In the genomic region with DNA sequence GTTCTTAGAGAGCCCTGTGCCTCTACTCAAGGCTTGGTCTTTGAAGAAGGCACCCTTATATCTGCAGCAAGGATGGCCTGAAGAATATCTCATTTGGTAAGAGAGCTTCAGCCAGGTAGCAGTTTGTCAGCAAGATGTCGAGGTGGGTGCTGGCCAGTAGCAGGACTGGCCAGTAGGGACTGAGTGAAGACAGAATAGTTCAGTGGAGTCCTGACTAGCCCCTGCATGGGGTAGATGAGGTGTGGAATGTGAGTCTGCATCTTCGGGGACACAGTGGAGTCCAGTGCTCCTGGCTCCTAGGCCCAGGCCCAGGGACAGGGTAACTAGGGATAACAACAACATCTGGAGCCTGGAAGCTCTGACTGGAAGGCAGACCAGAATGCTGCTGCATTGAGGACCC, we compare ENCODE assay signal across 25 mouse cellular contexts. TPM values are rescaled to one million over a fixed set of nuclear protein-coding genes. Genes with fewer than 3 reads are reported as not detected.
DNase-seq lines count a peak whose midpoint lies in the region; ATAC-seq lines count a peak whose summit lies in the region.
"Had no signal": no experiment of that assay in that cellular context is flagged by ENCODE, and none has a peak within 500 bp of the region (broad histone marks: within the 10 kb centered on the region; RNA-seq: fewer than 3 reads in every experiment).

No protein-coding gene starts in this region.

- peaks cover 55% of the 10 kb centered on the region for H3K4me1 ChIP-seq in heart, embryonic 13.5 days
- H3K4me1 ChIP-seq in embryonic facial prominence, embryonic 10.5 days: peaks cover 55% of the 10 kb centered on the region
- H3K4me1 ChIP-seq in embryonic facial prominence, embryonic 14.5 days (ENCODE audit: control insufficient read depth, insufficient read depth, low read length): 0 out of 2 replicates have a peak, but pooled peaks cover 3% of the 10 kb centered on the region
- H3K4me1 ChIP-seq in hindbrain, embryonic 14.5 days (replicated peaks; ENCODE audit: control insufficient read depth, insufficient read depth, low read length): peaks cover 25% of the 10 kb centered on the region
- H3K4me1 ChIP-seq: liver, embryonic 15.5 days had no signal

- no peak for DNase-seq in heart, postnatal 4 days
- peak; percentile 25 for DNase-seq in embryonic facial prominence, embryonic 10.5 days (ENCODE audit: low spot score)
- no peak for DNase-seq in embryonic facial prominence, embryonic 14.5 days (ENCODE audit: low spot score)
- no peak for DNase-seq in hindbrain, embryonic 14.5 days (ENCODE audit: low spot score)
- no peak for DNase-seq in ovary, adult 18-20 months (ENCODE audit: low spot score)
- DNase-seq in adrenal gland, postnatal 36 days: no peak
- DNase-seq: adrenal gland, postnatal 14 days; cerebellum, adult 2 months; left cerebral cortex, postnatal 4 days; thymus, postnatal 25 days had no signal

- peak overlapping the region; percentile 66 for H3K4me3 ChIP-seq in heart, embryonic 13.5 days
- H3K4me3 ChIP-seq in embryonic facial prominence, embryonic 10.5 days: 0 out of 2 replicates have a peak overlapping the region, but pooled peaks have one; percentile 11
- peak overlapping the region; percentile 49; the same call in 1 of the 2 replicates for H3K4me3 ChIP-seq in embryonic facial prominence, embryonic 14.5 days (ENCODE audit: low read depth, low read length)
- H3K4me3 ChIP-seq in hindbrain, embryonic 14.5 days (replicated peaks; ENCODE audit: low read length): peak overlapping the region; percentile 43; the same call in 1 of the 2 replicates
- H3K4me3 ChIP-seq: layer of hippocampus, adult 2 months; liver, embryonic 15.5 days; megakaryocyte, embryonic 14.5 days had no signal

- ATAC-seq in heart, embryonic 13.5 days (ENCODE audit: extremely low read depth, insufficient number of reproducible peaks, low FRiP score, low TSS enrichment): no peak
- ATAC-seq in embryonic facial prominence, embryonic 14.5 days (ENCODE audit: low read depth): no peak
- no peak for ATAC-seq in hindbrain, embryonic 14.5 days (ENCODE audit: low FRiP score)
- ATAC-seq: activated CD4-positive, CD25-positive, alpha-beta regulatory T cell, adult 4 months; forebrain, embryonic 16.5 days; intestine, embryonic 15.5 days; lung, postnatal 0 days; Patski had no signal

- peaks cover 99% of the 10 kb centered on the region for H3K27me3 ChIP-seq in heart, embryonic 13.5 days (replicated peaks)
- H3K27me3 ChIP-seq in embryonic facial prominence, embryonic 10.5 days (replicated peaks; ENCODE audit: low read depth, poor library complexity, severe bottlenecking): peaks cover 100% of the 10 kb centered on the region
- H3K27me3 ChIP-seq in embryonic facial prominence, embryonic 14.5 days (replicated peaks; ENCODE audit: control insufficient read depth, insufficient read depth, low read length): peaks cover 97% of the 10 kb centered on the region
- peaks cover 98% of the 10 kb centered on the region for H3K27me3 ChIP-seq in hindbrain, embryonic 14.5 days (ENCODE audit: control insufficient read depth, insufficient read depth, low read length)

- peak overlapping the region; percentile 93 for H3K9ac ChIP-seq in heart, embryonic 13.5 days
- no peak overlapping the region for H3K9ac ChIP-seq in embryonic facial prominence, embryonic 14.5 days (ENCODE audit: low read depth, low read length)
- H3K9ac ChIP-seq in hindbrain, embryonic 14.5 days: no peak overlapping the region
- H3K9ac ChIP-seq: intestine, embryonic 15.5 days; liver, embryonic 15.5 days had no signal

- peak overlapping the region; percentile 78 for H3K4me2 ChIP-seq in heart, embryonic 13.5 days
- peak overlapping the region; percentile 29; the same call in 1 of the 2 replicates for H3K4me2 ChIP-seq in embryonic facial prominence, embryonic 14.5 days (ENCODE audit: low read depth, low read length)
- peak overlapping the region; percentile 81 for H3K4me2 ChIP-seq in hindbrain, embryonic 14.5 days (replicated peaks)
- H3K4me2 ChIP-seq: liver, embryonic 15.5 days had no signal

- no peaks in the 10 kb centered on the region for H3K9me3 ChIP-seq in heart, embryonic 13.5 days
- H3K9me3 ChIP-seq in embryonic facial prominence, embryonic 10.5 days: no peaks in the 10 kb centered on the region
- no peaks in the 10 kb centered on the region for H3K9me3 ChIP-seq in embryonic facial prominence, embryonic 14.5 days (ENCODE audit: control insufficient read depth, low read length)
- no peaks in the 10 kb centered on the region for H3K9me3 ChIP-seq in hindbrain, embryonic 14.5 days (ENCODE audit: control insufficient read depth, low read length)
- H3K9me3 ChIP-seq: intestine, embryonic 15.5 days; liver, embryonic 15.5 days; megakaryocyte, embryonic 14.5 days had no signal

- WGBS in heart, embryonic 13.5 days: 10% methylated on average over 2 of the region's 2 CpGs
- 17% methylated on average over 2 of the region's 2 CpGs for WGBS in embryonic facial prominence, embryonic 10.5 days
- 11% methylated on average over 2 of the region's 2 CpGs for WGBS in embryonic facial prominence, embryonic 14.5 days
- 18% methylated on average over 2 of the region's 2 CpGs for WGBS in hindbrain, embryonic 14.5 days

- peaks cover 12% of the 10 kb centered on the region for H3K36me3 ChIP-seq in heart, embryonic 13.5 days
- H3K36me3 ChIP-seq in embryonic facial prominence, embryonic 10.5 days (replicated peaks): no peaks in the 10 kb centered on the region
- no peaks in the 10 kb centered on the region for H3K36me3 ChIP-seq in embryonic facial prominence, embryonic 14.5 days (ENCODE audit: control insufficient read depth, insufficient read depth, low read length)
- no peaks in the 10 kb centered on the region for H3K36me3 ChIP-seq in hindbrain, embryonic 14.5 days (replicated peaks; ENCODE audit: control insufficient read depth, insufficient read depth)
- H3K36me3 ChIP-seq: intestine, embryonic 15.5 days; liver, embryonic 15.5 days had no signal

- H3K27ac ChIP-seq in heart, embryonic 13.5 days (replicated peaks): peak overlapping the region; percentile 93
- H3K27ac ChIP-seq in embryonic facial prominence, embryonic 10.5 days (replicated peaks): no peak overlapping the region
- no peak overlapping the region for H3K27ac ChIP-seq in embryonic facial prominence, embryonic 14.5 days (replicated peaks; ENCODE audit: low read depth, low read length)
- peak overlapping the region; percentile 34; the same call in 1 of the 2 replicates for H3K27ac ChIP-seq in hindbrain, embryonic 14.5 days
- H3K27ac ChIP-seq: intestine, embryonic 15.5 days; kidney, postnatal 0 days; layer of hippocampus, adult 2 months; liver, embryonic 15.5 days had no signal

RNA-seq across cellular contexts. Expression of gene Irx4, which starts 1.6 kb away (rescaled TPM):
- 45.9 and 50.1 TPM in 2 replicates for polyA plus RNA-seq in heart, embryonic 13.5 days (2015; fragmentation: Nextera tagmentation; extraction: Ambion mirVana)
- 10 to 100 TPM; 53.3 to 64.3 TPM for total RNA-seq in heart, postnatal 4 days (2021)
- 3.8 and 4.1 TPM in 2 replicates for polyA plus RNA-seq in embryonic facial prominence, embryonic 10.5 days (2016; fragmentation: Nextera tagmentation; extraction: Ambion mirVana)
- 4.6 and 7.5 TPM in 2 replicates for polyA plus RNA-seq in embryonic facial prominence, embryonic 14.5 days (2014; fragmentation: Nextera tagmentation; extraction: Ambion mirVana)
- polyA plus RNA-seq in hindbrain, embryonic 14.5 days (2014; fragmentation: Nextera tagmentation; extraction: Ambion mirVana): 3.9 and 4.2 TPM in 2 replicates
- total RNA-seq in adrenal gland, postnatal 36 days (2021): not detected
- total RNA-seq: adrenal gland, postnatal 14 days; layer of hippocampus, adult 2 months; left cerebral cortex, adult 18-20 months; left cerebral cortex, postnatal 4 days; neutrophil, adult 5-6 weeks had no signal
- polyA plus RNA-seq: activated CD4-positive, CD25-positive, alpha-beta regulatory T cell, adult 4 months; cortical plate, adult 2 months; forebrain, embryonic 16.5 days; gonadal fat pad, adult 2 months; liver, embryonic 15.5 days; lung, postnatal 0 days; Patski; testis, adult 2 months had no signal

Comparison
In these comparisons a context has a peak if more than half of its experiments do, and no peak if none do; other contexts are left out.
1. H3K27ac ChIP-seq: peak in heart, embryonic 13.5 days (single experiment) and hindbrain, embryonic 14.5 days (single experiment); none in embryonic facial prominence, embryonic 10.5 days (single experiment) and embryonic facial prominence, embryonic 14.5 days (single experiment).
2. H3K4me2 ChIP-seq: peak in every context shown above with its lines; median percentile 81 in hindbrain, embryonic 14.5 days; 78 in heart, embryonic 13.5 days; 29 in embryonic facial prominence, embryonic 14.5 days.
3. H3K4me3 ChIP-seq: peak in every context shown above with its lines; median percentile 66 in heart, embryonic 13.5 days; 49 in embryonic facial prominence, embryonic 14.5 days; 43 in hindbrain, embryonic 14.5 days; 11 in embryonic facial prominence, embryonic 10.5 days.